Mouse (Mus musculus) embryo, embryonic 9.5 days (tissue): ENCODE measurements at regions not wholly inside any gene's neighbourhood (a gene's known extent, or its start where the extent isn't known, plus 50 kb on each side); places are given as distances from the start of the nearest gene placed in this dataset.
"Not testable (repeated sequence)": the region's sequence is repeated elsewhere in the genome, so short reads cannot be mapped to it uniquely, and the experiment has no call there.

Experiments
- DNase-seq: peaks from one replicate; pipeline ENCODE4 v3.0.0-alpha.2; 2017; ENCODE audit errors: extremely low spot score

DNA sequence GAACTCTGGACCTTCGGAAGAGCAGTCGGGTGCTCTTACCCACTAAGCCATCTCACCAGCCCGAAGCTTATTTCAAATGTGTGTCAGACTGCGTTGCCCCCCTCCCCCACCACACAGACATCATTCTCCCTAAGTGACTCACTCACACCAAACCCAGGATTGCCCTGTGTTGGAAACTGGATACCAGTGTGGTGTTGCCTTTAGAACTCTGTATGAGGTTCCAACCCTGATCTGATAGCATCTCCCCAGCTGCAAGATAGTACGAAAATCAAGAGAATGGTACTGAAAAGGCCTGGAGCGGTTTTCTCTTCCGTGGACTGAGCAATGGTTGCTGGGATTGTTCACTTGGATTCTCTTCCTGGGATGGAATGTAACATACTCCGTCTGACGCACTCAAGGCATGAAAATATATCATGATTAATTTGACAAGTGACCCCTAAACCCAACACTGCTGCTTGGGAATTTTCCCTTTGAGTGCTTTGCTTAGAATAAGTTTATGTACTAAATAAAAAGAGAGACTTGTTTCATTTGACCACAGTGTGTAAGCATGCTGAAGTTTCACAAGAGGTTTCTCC lies 63.0 kb downstream of the Hand2 start:
- DNase-seq, result no peak

- DNase-seq, result no peak
Observed at GRCm38 (mm10) chr8:57387627-57388026, 66.8 kb downstream of the Hand2 start.

- no peak for DNase-seq
Observed at GRCm38 (mm10) chr8:57388579-57388978, 67.1 kb upstream of the Scrg1 start.

DNA sequence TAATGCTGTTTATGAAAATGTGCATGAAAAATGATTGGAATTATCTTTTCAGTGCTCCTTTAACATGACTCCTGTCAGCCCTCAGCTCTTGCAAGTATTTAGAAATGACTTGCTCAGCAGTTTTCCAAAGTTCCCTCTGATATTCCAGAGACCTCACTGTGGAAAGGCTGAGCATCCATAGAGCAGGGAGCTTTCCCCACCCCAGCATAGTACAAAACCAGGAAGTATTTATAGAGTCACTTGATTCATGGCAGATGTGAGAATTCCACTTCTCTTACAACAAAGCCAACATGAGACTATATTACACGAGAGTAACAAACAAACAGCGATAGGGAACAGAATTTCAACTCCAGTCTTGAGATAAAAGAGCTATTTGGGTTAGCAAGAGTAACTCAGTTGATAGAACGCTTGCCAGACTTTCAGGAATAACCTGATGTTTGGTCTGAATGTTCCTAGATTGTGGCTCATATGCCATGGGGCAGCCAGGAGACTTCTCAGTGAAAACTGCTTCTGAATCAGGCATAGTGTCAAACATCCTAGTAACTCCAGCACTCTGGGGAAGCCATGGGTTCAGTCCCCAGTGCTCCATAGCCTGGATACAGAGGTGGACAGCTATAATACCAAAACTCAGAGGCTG lies 57.6 kb upstream of the Scrg1 start:
- no peak for DNase-seq

GRCm38 (mm10) chr8:57400171-57400570 lies 55.6 kb upstream of the Scrg1 start:
- DNase-seq, result not testable (repeated sequence)

DNA sequence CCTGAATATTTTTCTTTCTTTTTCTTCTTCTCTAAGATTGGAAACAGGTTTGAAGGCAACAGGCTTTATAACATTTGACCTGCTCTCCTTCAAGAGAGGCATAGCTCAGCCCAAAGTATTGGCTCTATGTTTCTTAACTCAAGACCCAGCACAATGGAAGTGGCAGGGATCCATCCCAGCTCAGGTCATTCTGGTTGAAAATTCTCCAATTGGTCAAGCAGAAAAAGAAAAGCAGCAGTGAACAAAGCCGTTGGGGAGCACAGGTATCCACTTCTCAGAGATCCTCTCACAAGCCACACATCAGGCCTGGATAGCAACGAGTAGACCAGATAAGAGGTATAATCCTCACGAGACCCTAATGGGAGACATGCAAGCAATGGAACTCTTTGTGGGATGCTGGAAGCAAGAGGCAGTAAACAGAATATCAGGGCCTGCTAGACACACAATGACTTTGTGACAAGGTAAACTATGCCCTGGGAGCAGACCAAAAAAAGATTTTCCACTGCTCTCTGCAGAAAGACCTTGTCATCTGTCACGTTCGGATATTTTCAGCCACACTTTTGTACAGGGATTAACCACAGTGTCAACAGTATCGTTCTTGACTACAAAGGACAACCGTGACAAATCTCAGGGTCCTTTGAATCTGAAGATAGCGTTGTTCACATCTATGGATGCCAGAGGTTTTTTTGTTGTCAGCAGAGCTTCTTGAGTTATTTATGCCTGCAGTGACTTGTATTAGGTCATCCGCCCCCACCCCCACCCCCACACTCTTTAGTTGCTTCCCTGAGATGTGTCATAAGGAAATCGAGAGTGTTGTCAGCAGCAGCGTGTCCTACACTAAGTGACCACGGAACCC lies 54.7 kb upstream of the Scrg1 start:
- DNase-seq, result no peak

GRCm38 (mm10) chr8:57401661-57402060 lies 54.1 kb upstream of the Scrg1 start:
- no peak for DNase-seq

DNA sequence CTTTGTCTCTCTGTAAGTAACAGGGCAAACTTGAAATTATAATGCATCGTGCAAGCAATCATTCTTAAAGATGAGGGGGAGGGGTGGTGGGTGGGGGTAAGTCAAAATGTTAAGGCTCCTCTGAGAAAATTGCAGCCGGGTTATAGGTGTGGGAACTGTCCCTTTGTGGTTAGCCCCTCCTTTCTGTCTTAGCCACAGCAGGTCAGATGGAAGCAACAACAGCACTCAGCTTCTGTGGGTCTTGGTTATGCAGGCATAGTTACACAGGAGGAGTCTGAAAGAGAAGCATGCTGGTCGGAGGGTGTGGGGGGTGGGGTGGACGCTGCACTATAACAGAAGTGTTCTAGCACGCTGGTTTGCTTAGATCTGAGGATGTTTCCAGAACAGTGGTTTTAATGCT lies 53.5 kb upstream of the Scrg1 start:
- no peak for DNase-seq

DNA sequence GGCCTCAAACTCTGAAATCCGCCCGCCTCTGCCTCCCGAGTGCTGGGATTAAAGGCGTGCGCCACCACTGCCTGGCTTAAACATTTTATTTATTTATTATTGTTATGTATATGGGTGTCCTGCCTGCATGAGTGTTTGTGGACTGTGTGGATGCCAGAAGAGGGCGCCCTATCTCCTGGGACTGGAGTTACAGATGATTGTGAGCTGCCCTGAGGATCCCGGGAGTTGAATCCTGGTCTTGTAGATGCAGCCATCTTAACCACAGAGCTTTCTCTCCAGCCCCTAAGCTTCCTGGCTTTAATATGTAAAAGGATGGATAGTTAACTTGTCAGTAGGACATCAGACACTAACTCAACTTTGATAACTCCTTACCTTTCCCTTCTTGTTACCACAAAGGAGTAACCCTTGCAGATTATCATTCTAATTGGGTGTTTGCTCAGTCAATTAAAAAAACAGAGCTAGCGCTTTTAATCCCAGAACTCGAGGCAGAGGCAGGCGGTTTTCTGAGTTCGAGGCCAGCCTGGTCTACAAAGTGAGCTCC lies 52.0 kb upstream of the Scrg1 start:
- peak; percentile 28 for DNase-seq

- peak; percentile 31 for DNase-seq
Observed at GRCm38 (mm10) chr8:57405277-57405817, 50.4 kb upstream of the Scrg1 start.
